Mouse (Mus musculus) ES-Bruce4 (cell line): ENCODE results near the gene Trio. TPM values are rescaled to one million over a fixed set of nuclear protein-coding genes. Genes with fewer than 3 reads are reported as not detected.

Experiments used
- H3K27ac ChIP-seq: 2 replicates; pipeline ENCODE4 v1.5.1; 2012; ENCODE audit warnings: low read length, inconsistent platforms; ENCODE audit not compliant: insufficient read depth
- H3K27me3 ChIP-seq: 2 replicates; pipeline ENCODE4 v1.6.1; 2012; ENCODE audit warnings: mild to moderate bottlenecking, low read length, inconsistent platforms; ENCODE audit not compliant: control insufficient read depth, poor library complexity, insufficient read depth, severe bottlenecking
- H3K36me3 ChIP-seq: 2 replicates; pipeline ENCODE4 v1.6.1; 2012; ENCODE audit warnings: inconsistent platforms, mild to moderate bottlenecking, low read length, moderate library complexity; ENCODE audit not compliant: control insufficient read depth, poor library complexity, insufficient read depth, severe bottlenecking
- H3K4me1 ChIP-seq: one replicate; pipeline ENCODE4 v1.8.1; 2011; ENCODE audit warnings: low read length; ENCODE audit not compliant: control insufficient read depth, insufficient read depth
- H3K4me3 ChIP-seq: 2 replicates; pipeline ENCODE4 v1.5.1; 2011; ENCODE audit warnings: low read depth, mild to moderate bottlenecking, low read length
- H3K9ac ChIP-seq: 2 replicates; pipeline ENCODE4 v1.6.1; 2012; ENCODE audit warnings: low read depth, mild to moderate bottlenecking, inconsistent platforms; ENCODE audit not compliant: poor library complexity, severe bottlenecking
- H3K9me3 ChIP-seq: replicated peaks from 2 replicates; pipeline ENCODE4 v1.6.1; 2012; ENCODE audit warnings: mild to moderate bottlenecking, low read length, inconsistent platforms; ENCODE audit not compliant: control insufficient read depth, poor library complexity, insufficient read depth, severe bottlenecking
- CTCF ChIP-seq: IDR thresholded peaks from one replicate; pipeline ENCODE4 v1.8.1; 2011; ENCODE audit warnings: low read depth, low read length
- EP300 ChIP-seq: IDR thresholded peaks from 2 replicates; pipeline ENCODE4 v1.6.1; 2011; ENCODE audit warnings: low read depth, low read length; ENCODE audit not compliant: insufficient read depth
- POLR2A ChIP-seq: IDR thresholded peaks from one replicate; pipeline ENCODE4 v1.8.1; 2011; ENCODE audit warnings: low read length; ENCODE audit not compliant: insufficient read depth
- polyA plus RNA-seq: library from polyadenylated mRNA; stranded (reverse); fragments of >200 nt; gene quantifications from 2 replicates; pipeline ENCODE4 v1.2.4, GENCODE M21; 2011; ENCODE audit warnings: low read depth; ENCODE audit not compliant: missing spikeins, insufficient read depth, insufficient read length

Gene Trio
- polyA plus RNA-seq, 1 experiment, result 62.2 TPM

- no peak overlapping the region for H3K27ac ChIP-seq
Observed at GRCm38 (mm10) chr15:27702031-27702971, 323.3 kb downstream of the Trio start.

DNA sequence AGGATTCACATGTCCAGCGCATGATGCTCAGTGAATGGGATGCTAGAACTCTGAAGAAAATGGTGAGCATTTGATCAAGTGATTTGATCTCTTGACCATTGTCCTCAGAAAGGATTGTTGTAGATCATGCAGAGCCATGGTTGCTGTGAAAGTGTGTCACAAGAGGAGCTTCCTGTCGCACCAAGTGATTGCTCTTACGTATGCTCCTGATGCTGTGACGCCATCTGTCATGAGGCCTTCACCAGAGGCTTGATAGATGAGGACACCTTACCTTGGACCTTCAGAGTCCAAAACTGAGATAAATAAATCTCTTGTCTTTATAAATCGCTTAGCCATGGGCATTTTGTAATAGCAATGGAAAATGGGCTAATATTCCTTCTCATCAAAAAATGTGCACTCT, 328.0 kb downstream of the Trio start:
- Histone ChIP-seq H3K9me3 (no peaks in the 10 kb centered on the region), H3K36me3 (no peaks in the 10 kb centered on the region), H3K4me1 (no peaks in the 10 kb centered on the region), H3K4me3 (no peak overlapping the region), H3K27ac (no peak overlapping the region), H3K27me3 (no peaks in the 10 kb centered on the region), H3K9ac (no peak overlapping the region)
- TF ChIP-seq CTCF, result no peak

More at GRCm38 (mm10) chr15:27702031-27702971, 323.3 kb downstream of the Trio start:
- Histone ChIP-seq H3K4me1 (no peaks in the 10 kb centered on the region), H3K4me3 (no peak overlapping the region), H3K9me3 (no peaks in the 10 kb centered on the region), H3K27me3 (no peaks in the 10 kb centered on the region), H3K36me3 (no peaks in the 10 kb centered on the region), H3K9ac (no peak overlapping the region)
- TF ChIP-seq CTCF, result no peak
- no peak for TF ChIP-seq EP300
- no peak for TF ChIP-seq POLR2A

GRCm38 (mm10) chr15:27693235-27693634, 332.4 kb downstream of the Trio start:
- no peak overlapping the region for H3K4me3 ChIP-seq
- no peak overlapping the region for H3K27ac ChIP-seq
- no peaks in the 10 kb centered on the region for H3K27me3 ChIP-seq
- H3K9me3 ChIP-seq, result no peaks in the 10 kb centered on the region
- H3K9ac ChIP-seq, result no peak overlapping the region
- TF ChIP-seq CTCF (no peak), POLR2A (no peak), EP300 (no peak)
- no peaks in the 10 kb centered on the region for H3K36me3 ChIP-seq
- no peaks in the 10 kb centered on the region for H3K4me1 ChIP-seq

DNA sequence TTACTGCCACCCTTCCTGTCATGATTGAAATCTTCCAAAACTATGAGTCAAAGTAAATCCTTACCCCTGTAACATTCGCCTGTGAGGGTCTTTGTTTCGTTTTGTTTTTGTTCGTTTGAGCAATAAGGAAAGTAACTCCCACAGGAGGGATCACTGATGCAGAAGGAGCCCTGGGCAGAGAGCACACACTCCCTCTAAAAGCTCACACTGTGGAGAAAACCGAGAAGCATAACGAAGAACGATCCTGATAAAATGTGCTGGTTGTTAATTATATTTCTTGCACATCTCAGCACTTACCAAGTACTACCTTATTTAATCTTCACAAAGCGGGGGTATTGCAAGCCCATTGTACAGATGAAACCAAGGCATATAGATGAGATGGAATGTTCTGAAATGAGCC, 333.5 kb downstream of the Trio start:
- Histone ChIP-seq H3K9ac (no peak overlapping the region), H3K4me1 (no peaks in the 10 kb centered on the region), H3K27ac (no peak overlapping the region), H3K4me3 (no peak overlapping the region), H3K27me3 (no peaks in the 10 kb centered on the region), H3K36me3 (no peaks in the 10 kb centered on the region), H3K9me3 (no peaks in the 10 kb centered on the region)
- TF ChIP-seq EP300, result no peak
- TF ChIP-seq CTCF, result no peak
- no peak for TF ChIP-seq POLR2A

DNA sequence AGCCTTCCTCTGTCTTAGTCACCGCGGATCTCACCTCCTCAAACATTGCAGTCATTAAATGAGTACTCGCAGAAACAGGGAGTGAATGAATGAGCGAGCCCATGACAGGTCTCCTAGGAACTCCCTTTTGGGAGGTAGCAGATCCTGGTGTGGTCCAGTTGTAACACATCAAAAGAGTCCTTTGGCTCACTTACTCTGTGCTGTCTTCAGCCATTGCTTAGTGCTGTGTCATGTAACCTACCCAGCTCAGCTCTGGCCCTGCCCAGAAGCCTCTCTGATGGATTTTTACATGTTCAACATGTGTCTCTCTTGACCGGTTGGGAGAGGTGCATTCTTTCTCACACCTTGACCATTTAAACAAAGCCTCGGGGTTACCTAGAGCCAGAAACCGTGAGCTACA, 334.4 kb downstream of the Trio start:
- Histone ChIP-seq H3K36me3 (no peaks in the 10 kb centered on the region), H3K4me1 (no peaks in the 10 kb centered on the region), H3K27me3 (no peaks in the 10 kb centered on the region), H3K4me3 (no peak overlapping the region), H3K27ac (no peak overlapping the region), H3K9ac (no peak overlapping the region), H3K9me3 (no peaks in the 10 kb centered on the region)
- TF ChIP-seq POLR2A (no peak), EP300 (no peak), CTCF (no peak)

- H3K36me3 ChIP-seq, result no peaks in the 10 kb centered on the region
- TF ChIP-seq CTCF, result no peak
- no peak for TF ChIP-seq POLR2A
- no peak for TF ChIP-seq EP300
- H3K4me3 ChIP-seq, result no peak overlapping the region
- no peaks in the 10 kb centered on the region for H3K27me3 ChIP-seq
- no peaks in the 10 kb centered on the region for H3K9me3 ChIP-seq
- no peak overlapping the region for H3K27ac ChIP-seq
- no peak overlapping the region for H3K9ac ChIP-seq
- H3K4me1 ChIP-seq, result no peaks in the 10 kb centered on the region
Observed at GRCm38 (mm10) chr15:27688041-27688651, 337.5 kb downstream of the Trio start.
